Mouse (Mus musculus): ENCODE data around the gene Adora2b. TPM values are rescaled to one million over a fixed set of nuclear protein-coding genes. Genes with fewer than 3 reads are reported as not detected.
"Not testable (repeated sequence)": the region's sequence is repeated elsewhere in the genome, so short reads cannot be mapped to it uniquely, and the experiment has no call there.

Gene Adora2b
- polyA plus RNA-seq, 1 experiment from 2014 or later = 43.6 TPM

DNA sequence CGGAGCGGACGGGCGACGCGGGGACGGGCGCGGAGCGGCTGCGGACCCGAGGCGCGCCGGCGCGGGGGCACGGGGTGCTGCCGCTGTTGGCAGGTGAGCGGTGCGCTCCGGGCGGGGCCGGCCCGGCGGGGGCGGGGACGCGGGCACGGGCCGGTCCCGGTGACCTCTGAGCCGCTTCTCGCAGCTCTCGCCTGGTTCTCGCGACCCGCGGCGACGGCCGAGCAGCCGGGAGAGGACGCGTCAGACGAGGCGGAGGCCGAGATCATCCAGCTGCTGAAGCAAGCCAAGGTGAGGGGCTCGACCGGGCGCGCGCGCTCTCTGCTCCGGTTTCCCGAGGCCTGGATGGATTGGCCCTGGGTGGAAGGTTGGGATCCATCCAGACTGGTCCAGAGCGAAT is 32.8 kb downstream of the Adora2b start:
- peak overlapping the region; percentile 78 for H3K9ac ChIP-seq (ENCODE audit: low read depth, low read length)
- H3K4me2 ChIP-seq (replicated peaks; ENCODE audit: low read depth) = peak overlapping the region; percentile 70
- no peaks in the 10 kb centered on the region for H3K27me3 ChIP-seq (replicated peaks; ENCODE audit: control insufficient read depth, insufficient read depth, low read length)
- peak; percentile 84 for ATAC-seq
- H3K4me1 ChIP-seq (replicated peaks; ENCODE audit: control insufficient read depth, insufficient read depth, low read length) = no peaks in the 10 kb centered on the region
- peak overlapping the region; percentile 86 for H3K4me3 ChIP-seq (ENCODE audit: low read depth, low read length)
- H3K27ac ChIP-seq (ENCODE audit: low read depth, low read length) = peak overlapping the region; percentile 93
- H3K36me3 ChIP-seq (ENCODE audit: control insufficient read depth, insufficient read depth) = peaks cover 18% of the 10 kb centered on the region
- no peak for TF ChIP-seq CTCF (IDR thresholded peaks at IDR 0.05; ENCODE audit: low read depth)
- WGBS = under 1% methylated on average over 54 of the region's 57 CpGs
- no peaks in the 10 kb centered on the region for H3K9me3 ChIP-seq (ENCODE audit: control insufficient read depth)

DNA sequence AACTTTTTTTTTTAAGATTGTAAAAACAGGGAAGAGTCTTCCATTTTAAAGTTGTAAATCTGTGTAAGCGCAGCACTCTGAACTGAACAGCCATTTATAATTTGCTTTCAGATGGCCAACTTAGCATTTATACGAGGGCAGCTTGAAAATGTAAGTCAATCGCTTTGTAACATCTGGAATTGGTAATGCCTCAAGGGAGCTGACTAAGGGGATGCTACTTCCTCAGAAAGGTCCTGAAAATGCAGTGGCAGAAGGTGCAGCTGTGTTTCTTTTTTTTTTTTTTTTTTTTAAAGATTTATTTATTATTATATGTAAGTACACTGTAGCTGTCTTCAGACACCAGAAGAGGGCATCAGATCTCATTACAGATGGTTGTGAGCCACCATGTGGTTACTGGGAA is 35.2 kb downstream of the Adora2b start:
- not testable (repeated sequence) for H3K27ac ChIP-seq (ENCODE audit: low read depth, low read length); H3K9ac ChIP-seq (ENCODE audit: low read depth, low read length); H3K27me3 ChIP-seq (replicated peaks; ENCODE audit: control insufficient read depth, insufficient read depth, low read length); H3K4me2 ChIP-seq (replicated peaks; ENCODE audit: low read depth); H3K9me3 ChIP-seq (ENCODE audit: control insufficient read depth); H3K4me3 ChIP-seq (ENCODE audit: low read depth, low read length); H3K4me1 ChIP-seq (replicated peaks; ENCODE audit: control insufficient read depth, insufficient read depth, low read length); ATAC-seq
- peaks cover 37% of the 10 kb centered on the region for H3K36me3 ChIP-seq (ENCODE audit: control insufficient read depth, insufficient read depth)
- 92% methylated on average over 3 of the region's 3 CpGs for WGBS

DNA sequence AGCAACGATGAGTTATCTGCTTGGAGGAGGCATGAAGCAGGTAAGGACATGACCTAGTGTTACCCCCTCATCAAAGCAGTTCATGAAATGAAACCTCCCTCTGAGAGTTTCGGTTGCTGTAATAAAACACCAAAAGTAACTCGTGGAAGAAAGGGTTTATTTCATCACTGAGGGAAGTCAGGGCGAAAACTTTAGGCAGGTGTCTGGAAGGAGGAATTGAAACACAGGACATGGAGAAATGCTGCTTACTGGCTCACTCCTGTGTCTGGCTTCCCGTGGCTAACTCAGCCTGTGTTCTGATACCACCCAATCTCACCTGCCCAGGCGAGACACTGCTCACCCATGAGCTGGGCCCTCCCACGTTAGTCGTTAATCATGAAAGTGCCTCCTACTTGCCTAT is 36.2 kb downstream of the Adora2b start:
- WGBS = 83% methylated on average over 8 of the region's 8 CpGs
- ATAC-seq = no peak

DNA sequence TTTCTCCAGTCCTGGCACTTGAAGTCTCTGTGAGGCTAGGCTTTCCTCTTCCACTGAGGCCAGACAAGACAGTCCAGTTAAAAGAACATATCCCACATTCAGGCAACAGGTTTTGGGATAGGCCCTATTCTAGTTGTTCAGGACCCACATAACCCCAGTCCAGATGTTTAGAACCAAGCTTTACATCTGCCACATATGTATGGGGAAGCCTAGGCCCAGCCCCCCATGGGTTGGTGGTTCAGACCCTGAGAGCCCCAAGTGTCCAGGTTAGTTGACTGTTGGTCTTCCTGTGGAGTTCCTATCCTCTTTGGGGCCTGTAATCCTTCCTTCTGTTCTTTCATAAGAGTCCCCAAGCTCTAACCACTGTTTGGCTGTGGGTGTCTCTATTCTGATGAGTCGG is 38.9 kb downstream of the Adora2b start:
- ATAC-seq = no peak
- no peaks in the 10 kb centered on the region for H3K4me1 ChIP-seq (replicated peaks; ENCODE audit: control insufficient read depth, insufficient read depth, low read length)
- peaks cover 44% of the 10 kb centered on the region for H3K36me3 ChIP-seq (ENCODE audit: control insufficient read depth, insufficient read depth)
- H3K9me3 ChIP-seq (ENCODE audit: control insufficient read depth) = no peaks in the 10 kb centered on the region
- H3K27me3 ChIP-seq (replicated peaks; ENCODE audit: control insufficient read depth, insufficient read depth, low read length) = no peaks in the 10 kb centered on the region
- H3K4me3 ChIP-seq (ENCODE audit: low read depth, low read length) = no peak overlapping the region
- H3K9ac ChIP-seq (ENCODE audit: low read depth, low read length) = no peak overlapping the region
- no peak overlapping the region for H3K4me2 ChIP-seq (replicated peaks; ENCODE audit: low read depth)
- 96% methylated on average over 1 of the region's 1 CpGs for WGBS
- H3K27ac ChIP-seq (ENCODE audit: low read depth, low read length) = no peak overlapping the region
- no peak for TF ChIP-seq CTCF (IDR thresholded peaks at IDR 0.05; ENCODE audit: low read depth)

More for the DNA sequence above, 36.2 kb downstream of the Adora2b start:
- Histone ChIP-seq H3K9me3 (ENCODE audit: control insufficient read depth) (no peaks in the 10 kb centered on the region), H3K27me3 (replicated peaks; ENCODE audit: control insufficient read depth, insufficient read depth, low read length) (no peaks in the 10 kb centered on the region), H3K4me2 (replicated peaks; ENCODE audit: low read depth) (no peak overlapping the region), H3K4me1 (replicated peaks; ENCODE audit: control insufficient read depth, insufficient read depth, low read length) (no peaks in the 10 kb centered on the region), H3K27ac (ENCODE audit: low read depth, low read length) (no peak overlapping the region), H3K36me3 (ENCODE audit: control insufficient read depth, insufficient read depth) (peaks cover 37% of the 10 kb centered on the region), H3K4me3 (ENCODE audit: low read depth, low read length) (no peak overlapping the region), H3K9ac (ENCODE audit: low read depth, low read length) (no peak overlapping the region)
- TF ChIP-seq CTCF (IDR thresholded peaks at IDR 0.05; ENCODE audit: low read depth) = no peak

DNA sequence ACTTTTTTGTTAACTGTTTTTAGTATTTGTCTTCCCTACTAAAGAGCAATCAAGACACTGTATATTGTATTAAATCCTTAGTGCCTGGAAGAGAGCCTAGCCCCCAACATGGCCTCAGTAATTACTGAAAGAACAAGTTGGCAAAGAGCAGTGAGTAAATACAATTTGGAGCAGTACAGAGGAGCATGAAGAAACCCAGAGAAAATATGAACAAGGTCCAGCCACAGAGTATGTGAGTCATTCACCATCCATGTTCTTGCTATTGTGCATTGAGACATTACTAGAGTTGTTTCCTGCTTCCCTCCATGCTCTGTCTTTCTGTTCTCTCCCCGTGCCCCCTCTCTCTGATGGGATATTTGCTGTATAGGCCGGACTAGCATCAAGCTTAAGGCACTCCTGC is 45.3 kb downstream of the Adora2b start:
- Histone ChIP-seq H3K4me2 (replicated peaks; ENCODE audit: low read depth) (no peak overlapping the region), H3K4me1 (replicated peaks; ENCODE audit: control insufficient read depth, insufficient read depth, low read length) (no peaks in the 10 kb centered on the region), H3K36me3 (ENCODE audit: control insufficient read depth, insufficient read depth) (peaks cover 26% of the 10 kb centered on the region; the same call in 1 of the 2 replicates), H3K9ac (ENCODE audit: low read depth, low read length) (no peak overlapping the region), H3K4me3 (ENCODE audit: low read depth, low read length) (no peak overlapping the region), H3K9me3 (ENCODE audit: control insufficient read depth) (no peaks in the 10 kb centered on the region), H3K27ac (ENCODE audit: low read depth, low read length) (no peak overlapping the region), H3K27me3 (replicated peaks; ENCODE audit: control insufficient read depth, insufficient read depth, low read length) (no peaks in the 10 kb centered on the region)
- peak; percentile 65 for ATAC-seq
- WGBS = 89% methylated on average over 2 of the region's 2 CpGs
- no peak for TF ChIP-seq CTCF (IDR thresholded peaks at IDR 0.05; ENCODE audit: low read depth)

DNA sequence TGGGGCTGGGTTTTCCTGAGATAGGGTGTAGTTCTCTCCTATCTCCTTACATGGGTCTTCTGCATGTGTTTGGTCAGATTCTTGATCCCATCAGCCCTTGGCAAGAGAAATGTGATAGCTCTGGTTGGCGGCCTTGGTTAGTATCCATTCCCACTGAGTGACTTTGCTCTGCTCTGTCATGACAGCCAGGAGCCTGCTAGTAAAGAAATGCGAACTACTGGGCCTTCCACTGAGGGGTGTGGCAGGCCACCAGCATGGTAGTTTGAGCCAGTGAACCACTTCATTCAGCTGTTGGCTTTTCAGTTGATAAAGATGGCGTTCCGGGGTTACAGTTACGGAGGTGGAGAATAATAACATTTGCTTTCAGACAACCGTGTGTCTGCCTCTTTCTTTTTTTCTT is 50.1 kb downstream of the Adora2b start:
- H3K27me3 ChIP-seq (replicated peaks; ENCODE audit: control insufficient read depth, insufficient read depth, low read length) = no peaks in the 10 kb centered on the region
- no peak for TF ChIP-seq CTCF (IDR thresholded peaks at IDR 0.05; ENCODE audit: low read depth)
- ATAC-seq = no peak
- no peaks in the 10 kb centered on the region for H3K4me1 ChIP-seq (replicated peaks; ENCODE audit: control insufficient read depth, insufficient read depth, low read length)
- H3K36me3 ChIP-seq (ENCODE audit: control insufficient read depth, insufficient read depth) = peaks cover 29% of the 10 kb centered on the region
- H3K9ac ChIP-seq (ENCODE audit: low read depth, low read length) = no peak overlapping the region
- WGBS = 91% methylated on average over 6 of the region's 6 CpGs
- H3K27ac ChIP-seq (ENCODE audit: low read depth, low read length) = no peak overlapping the region
- H3K9me3 ChIP-seq (ENCODE audit: control insufficient read depth) = no peaks in the 10 kb centered on the region
- no peak overlapping the region for H3K4me2 ChIP-seq (replicated peaks; ENCODE audit: low read depth)
- no peak overlapping the region for H3K4me3 ChIP-seq (ENCODE audit: low read depth, low read length)

DNA sequence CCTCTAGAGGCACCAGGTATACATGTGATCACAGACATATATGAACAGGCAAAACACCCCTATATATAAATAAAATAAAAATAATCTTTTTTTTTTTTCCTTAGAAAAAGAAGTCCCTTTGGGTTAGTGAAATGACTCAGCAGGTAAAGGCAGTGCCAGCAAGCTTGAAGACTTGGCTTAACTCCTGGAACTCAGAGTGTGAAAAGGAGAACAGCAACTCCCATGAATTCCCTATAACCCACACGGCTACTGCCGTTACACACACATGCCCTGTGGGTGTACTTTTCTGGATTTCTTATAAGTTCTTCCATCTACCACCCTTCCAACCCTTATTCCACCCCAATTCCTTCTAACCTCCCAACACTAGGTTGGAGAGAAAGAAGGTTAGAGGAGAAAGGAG is 57.1 kb downstream of the Adora2b start:
- H3K4me2 ChIP-seq (replicated peaks; ENCODE audit: low read depth) = no peak overlapping the region
- H3K4me3 ChIP-seq (ENCODE audit: low read depth, low read length) = no peak overlapping the region
- no peaks in the 10 kb centered on the region for H3K9me3 ChIP-seq (ENCODE audit: control insufficient read depth)
- WGBS = 91% methylated on average over 2 of the region's 2 CpGs
- no peaks in the 10 kb centered on the region for H3K27me3 ChIP-seq (replicated peaks; ENCODE audit: control insufficient read depth, insufficient read depth, low read length)
- ATAC-seq = no peak
- H3K36me3 ChIP-seq (ENCODE audit: control insufficient read depth, insufficient read depth) = peaks cover 34% of the 10 kb centered on the region
- no peak overlapping the region for H3K27ac ChIP-seq (ENCODE audit: low read depth, low read length)
- H3K4me1 ChIP-seq (replicated peaks; ENCODE audit: control insufficient read depth, insufficient read depth, low read length) = no peaks in the 10 kb centered on the region
- H3K9ac ChIP-seq (ENCODE audit: low read depth, low read length) = no peak overlapping the region
- TF ChIP-seq CTCF (IDR thresholded peaks at IDR 0.05; ENCODE audit: low read depth) = no peak
